Mouse (Mus musculus): Measurements from ENCODE around the gene Smyd3. TPM values are rescaled to one million over a fixed set of nuclear protein-coding genes. Genes with fewer than 3 reads are reported as not detected.
"Not testable (repeated sequence)": the region's sequence is repeated elsewhere in the genome, so short reads cannot be mapped to it uniquely, and the experiment has no call there.

Gene Smyd3
- polyA plus RNA-seq, 1 experiment from 2014 or later, result 13.7 TPM

GRCm38 (mm10) chr1:179548996-179549752, 31.3 kb upstream of the Smyd3 start:
- H3K9me3 ChIP-seq (replicated peaks), result no peaks in the 10 kb centered on the region
- H3K9ac ChIP-seq, result no peak overlapping the region
- H3K36me3 ChIP-seq (ENCODE audit: poor library complexity, severe bottlenecking), result no peaks in the 10 kb centered on the region
- no peak overlapping the region for H3K4me2 ChIP-seq
- no peaks in the 10 kb centered on the region for H3K27me3 ChIP-seq
- ATAC-seq, result no peak
- WGBS, result 90% methylated on average over 5 of the region's 5 CpGs
- peaks cover 28% of the 10 kb centered on the region for H3K4me1 ChIP-seq
- no peak overlapping the region for H3K4me3 ChIP-seq
- no peak overlapping the region for H3K27ac ChIP-seq

- Histone ChIP-seq H3K9ac (peak overlapping the region; percentile 21; the same call in 1 of the 2 replicates), H3K4me3 (0 out of 2 replicates have a peak overlapping the region, but pooled peaks have one; percentile 3), H3K4me2 (peak overlapping the region; percentile 86), H3K27ac (no peak overlapping the region), H3K36me3 (ENCODE audit: poor library complexity, severe bottlenecking) (no peaks in the 10 kb centered on the region), H3K27me3 (no peaks in the 10 kb centered on the region), H3K9me3 (replicated peaks) (no peaks in the 10 kb centered on the region), H3K4me1 (peaks cover 28% of the 10 kb centered on the region)
- 78% methylated on average over 11 of the region's 11 CpGs for WGBS
- no peak for ATAC-seq
Observed at GRCm38 (mm10) chr1:179548220-179548619, 30.4 kb upstream of the Smyd3 start.

GRCm38 (mm10) chr1:179547176-179547575, 29.3 kb upstream of the Smyd3 start:
- peak overlapping the region; percentile 97 for H3K27ac ChIP-seq
- no peaks in the 10 kb centered on the region for H3K36me3 ChIP-seq (ENCODE audit: poor library complexity, severe bottlenecking)
- peak overlapping the region; percentile 82 for H3K9ac ChIP-seq
- ATAC-seq, result no peak
- no peaks in the 10 kb centered on the region for H3K27me3 ChIP-seq
- peaks cover 28% of the 10 kb centered on the region for H3K4me1 ChIP-seq
- WGBS, result 8% methylated on average over 5 of the region's 5 CpGs
- H3K4me2 ChIP-seq, result peak overlapping the region; percentile 86
- H3K9me3 ChIP-seq (replicated peaks), result no peaks in the 10 kb centered on the region
- H3K4me3 ChIP-seq, result peak overlapping the region; percentile 63

GRCm38 (mm10) chr1:179546551-179546917, 28.7 kb upstream of the Smyd3 start:
- H3K4me2 ChIP-seq, result peak overlapping the region; percentile 86
- under 1% methylated on average over 40 of the region's 44 CpGs for WGBS
- H3K9ac ChIP-seq, result peak overlapping the region; percentile 82
- peak overlapping the region; percentile 63 for H3K4me3 ChIP-seq
- no peaks in the 10 kb centered on the region for H3K36me3 ChIP-seq (ENCODE audit: poor library complexity, severe bottlenecking)
- H3K9me3 ChIP-seq (replicated peaks), result no peaks in the 10 kb centered on the region
- peaks cover 28% of the 10 kb centered on the region for H3K4me1 ChIP-seq
- H3K27ac ChIP-seq, result peak overlapping the region; percentile 97
- H3K27me3 ChIP-seq, result no peaks in the 10 kb centered on the region
- ATAC-seq, result peak; percentile 84

- H3K9ac ChIP-seq, result peak within 1 kb of the TSS; percentile 82
- peak; percentile 100 for ATAC-seq
- under 1% methylated on average over 69 of the region's 69 CpGs for WGBS
Observed at GRCm38 (mm10) chr1:179545768-179546550, 28.1 kb upstream of the Smyd3 start, which contains the start of the genes Tfb2m and Cnst. Tfb2m (minus strand) TSS chr1:179546267. Cnst (plus strand) TSS chr1:179546370.

GRCm38 (mm10) chr1:179541502-179541901, 23.7 kb upstream of the Smyd3 start:
- Histone ChIP-seq H3K4me2 (no peak overlapping the region), H3K27me3 (no peaks in the 10 kb centered on the region), H3K9ac (no peak overlapping the region), H3K4me1 (peaks cover 13% of the 10 kb centered on the region), H3K27ac (no peak overlapping the region), H3K4me3 (no peak overlapping the region), H3K36me3 (ENCODE audit: poor library complexity, severe bottlenecking) (peaks cover 29% of the 10 kb centered on the region), H3K9me3 (replicated peaks) (no peaks in the 10 kb centered on the region)
- no peak for ATAC-seq
- WGBS, result 59% methylated on average over 3 of the region's 3 CpGs

More at GRCm38 (mm10) chr1:179545768-179546550, 28.1 kb upstream of the Smyd3 start, which contains the start of the genes Tfb2m and Cnst:
- H3K4me3 ChIP-seq, result peak within 1 kb of the TSS; percentile 63
- H3K27ac ChIP-seq, result peak within 1 kb of the TSS; percentile 97
- H3K27me3 ChIP-seq; H3K9me3 ChIP-seq (replicated peaks); H3K36me3 ChIP-seq (ENCODE audit: poor library complexity, severe bottlenecking): not testable (repeated sequence)
- peaks cover 28% of the 10 kb centered on the region for H3K4me1 ChIP-seq
- H3K4me2 ChIP-seq, result peak within 1 kb of the TSS; percentile 86

- WGBS, result 92% methylated on average over 3 of the region's 3 CpGs
- H3K4me1 ChIP-seq, result peaks cover 6% of the 10 kb centered on the region
- no peak overlapping the region for H3K27ac ChIP-seq
Observed at GRCm38 (mm10) chr1:179539887-179540286, 22.0 kb upstream of the Smyd3 start.

GRCm38 (mm10) chr1:179539054-179539453, 21.2 kb upstream of the Smyd3 start:
- Histone ChIP-seq H3K4me3 (no peak overlapping the region), H3K4me1 (no peaks in the 10 kb centered on the region), H3K36me3 (ENCODE audit: poor library complexity, severe bottlenecking) (peaks cover 29% of the 10 kb centered on the region), H3K4me2 (no peak overlapping the region), H3K27ac (no peak overlapping the region), H3K27me3 (no peaks in the 10 kb centered on the region), H3K9me3 (replicated peaks) (no peaks in the 10 kb centered on the region), H3K9ac (no peak overlapping the region)
- WGBS, result 91% methylated on average over 3 of the region's 3 CpGs
- no peak for ATAC-seq

More at GRCm38 (mm10) chr1:179539887-179540286, 22.0 kb upstream of the Smyd3 start:
- Histone ChIP-seq H3K9me3 (replicated peaks) (no peaks in the 10 kb centered on the region), H3K4me2 (no peak overlapping the region), H3K36me3 (ENCODE audit: poor library complexity, severe bottlenecking) (peaks cover 29% of the 10 kb centered on the region), H3K4me3 (no peak overlapping the region), H3K9ac (no peak overlapping the region), H3K27me3 (no peaks in the 10 kb centered on the region)
- ATAC-seq, result no peak

GRCm38 (mm10) chr1:179519901-179520300, 2.1 kb upstream of the Smyd3 start:
- Histone ChIP-seq H3K36me3 (ENCODE audit: poor library complexity, severe bottlenecking) (no peaks in the 10 kb centered on the region), H3K4me2 (no peak overlapping the region), H3K4me1 (peaks cover 11% of the 10 kb centered on the region), H3K27me3 (no peaks in the 10 kb centered on the region), H3K9ac (no peak overlapping the region), H3K27ac (no peak overlapping the region), H3K4me3 (no peak overlapping the region), H3K9me3 (replicated peaks) (no peaks in the 10 kb centered on the region)
- 86% methylated on average over 3 of the region's 3 CpGs for WGBS
- no peak for ATAC-seq

- peaks cover 11% of the 10 kb centered on the region for H3K4me1 ChIP-seq
- H3K9me3 ChIP-seq (replicated peaks), result no peaks in the 10 kb centered on the region
- H3K36me3 ChIP-seq (ENCODE audit: poor library complexity, severe bottlenecking), result no peaks in the 10 kb centered on the region
- H3K9ac ChIP-seq, result peak overlapping the region; percentile 69
- H3K4me2 ChIP-seq, result peak overlapping the region; percentile 97
- no peaks in the 10 kb centered on the region for H3K27me3 ChIP-seq
- H3K4me3 ChIP-seq, result peak overlapping the region; percentile 67
- ATAC-seq, result peak; percentile 72
- WGBS, result 1% methylated on average over 21 of the region's 21 CpGs
- H3K27ac ChIP-seq, result no peak overlapping the region
Observed at GRCm38 (mm10) chr1:179516941-179517712, 714 bp downstream of the Smyd3 start.

- Histone ChIP-seq H3K9me3 (replicated peaks) (no peaks in the 10 kb centered on the region), H3K9ac (no peak overlapping the region), H3K4me1 (peaks cover 6% of the 10 kb centered on the region), H3K4me2 (no peak overlapping the region), H3K27me3 (no peaks in the 10 kb centered on the region), H3K4me3 (no peak overlapping the region), H3K27ac (no peak overlapping the region), H3K36me3 (ENCODE audit: poor library complexity, severe bottlenecking) (no peaks in the 10 kb centered on the region)
- ATAC-seq, result no peak
- WGBS, result 84% methylated on average over 7 of the region's 7 CpGs
Observed at GRCm38 (mm10) chr1:179511895-179512294, 5.9 kb downstream of the Smyd3 start.

Measured in forebrain, embryonic 13.5 days (tissue).